Mouse (Mus musculus) retina, postnatal 7 days (tissue): ENCODE measurements around the gene Ints6.

Experiments
- DNase-seq: peaks from one replicate; pipeline ENCODE4 v3.0.0-alpha.2; 2012; ENCODE audit warnings: low read depth, low spot score

Gene Ints6

DNA sequence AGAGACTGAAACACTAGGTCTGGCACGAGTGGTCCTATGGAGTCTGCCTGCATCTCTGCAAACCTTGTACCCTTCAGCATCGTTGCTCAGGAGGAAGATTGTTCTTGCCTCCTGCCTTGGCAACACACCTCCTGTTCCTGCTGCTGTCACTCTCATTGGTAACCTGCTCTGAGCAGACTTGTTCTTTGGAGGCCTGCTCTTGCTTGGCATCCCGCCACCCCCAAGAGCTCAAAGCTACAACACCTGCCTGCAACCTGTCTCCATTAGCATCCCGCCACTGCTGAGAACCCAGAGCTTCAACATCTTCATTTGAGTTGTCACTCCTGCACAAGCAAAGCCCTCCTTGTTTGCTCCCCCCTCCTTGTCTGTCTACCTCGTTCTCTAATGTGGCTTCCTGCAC lies 133.0 kb downstream of the Ints6 start:
- no peak for DNase-seq
